Mouse (Mus musculus) CD4-positive, CD25-positive, alpha-beta regulatory T cell, adult 2 months (primary cell): ENCODE measurements around the gene Ap3m1.

Source experiments
- DNase-seq: peaks from one replicate; pipeline ENCODE4 v3.0.0-alpha.2; 2012; ENCODE audit warnings: low read depth, low spot score

The Ap3m1 gene

DNA sequence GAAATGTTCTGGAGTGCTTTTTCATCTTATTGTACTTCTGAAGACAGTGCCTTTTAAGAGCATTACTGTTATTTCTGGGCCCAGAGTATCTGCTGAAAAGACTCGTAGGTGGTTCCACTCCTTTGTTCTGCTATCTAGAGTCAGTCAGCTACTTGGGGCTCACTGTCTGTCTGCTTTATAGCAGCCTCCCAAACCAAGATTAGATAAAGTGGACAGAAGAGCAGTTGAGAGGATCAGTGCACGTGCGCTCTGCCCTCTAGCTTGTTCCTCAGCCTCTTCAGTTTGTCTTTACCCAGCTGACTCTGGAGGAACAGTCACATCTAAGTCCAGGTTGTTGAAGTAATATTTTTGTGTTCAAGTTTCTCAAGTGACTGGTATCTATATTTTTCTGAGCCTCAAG is 21.7 kb upstream of the Ap3m1 start:
- no peak for DNase-seq

DNA sequence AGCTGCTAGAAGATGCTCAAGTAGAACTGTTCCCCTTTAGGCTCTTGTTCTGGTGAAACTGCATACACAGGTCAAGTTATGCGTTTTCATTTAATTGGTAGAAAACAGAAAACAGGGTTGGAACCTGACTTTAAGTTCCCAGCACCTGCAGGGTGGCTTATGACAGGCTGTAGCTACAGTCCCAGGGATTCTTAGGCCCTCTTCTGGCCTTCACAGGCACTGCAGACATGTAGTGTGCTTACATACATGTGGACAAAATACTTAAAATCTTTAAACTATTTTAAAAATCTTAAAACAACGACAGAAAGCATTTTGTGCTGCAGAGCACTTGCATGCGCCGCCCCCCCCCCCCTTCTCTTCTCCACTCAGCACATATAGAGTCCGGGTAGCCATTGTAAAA is 17.3 kb upstream of the Ap3m1 start:
- DNase-seq, result peak; percentile 29

DNA sequence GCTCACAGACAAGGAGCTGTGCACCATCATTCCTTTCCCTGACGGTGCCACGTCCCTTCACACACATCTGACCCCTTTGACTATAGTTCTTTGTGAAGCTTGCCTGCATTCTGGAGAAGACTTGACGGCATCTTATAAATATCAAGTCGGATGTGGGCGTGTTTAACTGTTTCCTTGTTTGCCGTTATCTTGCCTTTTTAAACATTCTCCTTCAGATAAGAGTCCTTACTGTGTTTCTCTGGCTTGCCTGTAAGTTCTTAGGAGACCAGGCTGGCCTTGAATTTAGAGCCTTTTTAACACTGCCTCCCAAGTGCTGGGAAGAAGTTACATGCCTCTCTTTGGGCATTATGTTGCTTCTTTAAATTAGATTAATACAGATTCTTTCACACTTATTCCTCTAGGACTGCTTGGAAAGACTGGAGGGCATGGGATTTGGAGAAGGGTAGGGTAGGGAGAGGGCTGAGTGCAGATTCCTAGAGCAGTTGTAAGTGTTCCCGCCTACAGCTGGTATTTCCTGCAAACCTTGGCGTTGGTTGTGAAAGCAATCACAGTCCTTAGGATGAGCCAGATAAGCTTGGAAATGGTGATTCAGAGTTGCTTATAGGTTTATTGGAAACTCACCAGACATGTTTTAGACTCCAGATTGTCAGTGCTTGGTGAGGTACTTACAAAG is 13.3 kb upstream of the Ap3m1 start:
- no peak for DNase-seq

DNA sequence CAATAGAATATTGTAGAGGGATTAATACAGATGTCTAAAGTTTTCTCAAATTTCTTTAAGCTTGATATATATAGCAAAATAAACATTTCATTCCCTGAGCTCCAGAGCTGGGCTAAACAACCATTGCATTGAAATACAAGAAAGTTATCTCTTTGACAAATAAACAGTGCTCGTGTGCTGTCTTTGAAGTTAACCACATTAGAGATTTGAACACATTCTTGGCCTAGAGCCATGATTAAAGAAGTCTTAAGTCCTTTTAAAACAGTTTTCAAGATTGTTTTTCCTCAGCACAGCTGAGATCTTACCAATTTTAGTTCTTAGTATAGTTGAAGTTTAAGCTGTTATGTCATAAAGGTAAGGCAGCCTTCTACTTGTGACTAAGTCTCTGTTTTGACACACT is 12.0 kb upstream of the Ap3m1 start:
- DNase-seq, result peak; percentile 43

DNA sequence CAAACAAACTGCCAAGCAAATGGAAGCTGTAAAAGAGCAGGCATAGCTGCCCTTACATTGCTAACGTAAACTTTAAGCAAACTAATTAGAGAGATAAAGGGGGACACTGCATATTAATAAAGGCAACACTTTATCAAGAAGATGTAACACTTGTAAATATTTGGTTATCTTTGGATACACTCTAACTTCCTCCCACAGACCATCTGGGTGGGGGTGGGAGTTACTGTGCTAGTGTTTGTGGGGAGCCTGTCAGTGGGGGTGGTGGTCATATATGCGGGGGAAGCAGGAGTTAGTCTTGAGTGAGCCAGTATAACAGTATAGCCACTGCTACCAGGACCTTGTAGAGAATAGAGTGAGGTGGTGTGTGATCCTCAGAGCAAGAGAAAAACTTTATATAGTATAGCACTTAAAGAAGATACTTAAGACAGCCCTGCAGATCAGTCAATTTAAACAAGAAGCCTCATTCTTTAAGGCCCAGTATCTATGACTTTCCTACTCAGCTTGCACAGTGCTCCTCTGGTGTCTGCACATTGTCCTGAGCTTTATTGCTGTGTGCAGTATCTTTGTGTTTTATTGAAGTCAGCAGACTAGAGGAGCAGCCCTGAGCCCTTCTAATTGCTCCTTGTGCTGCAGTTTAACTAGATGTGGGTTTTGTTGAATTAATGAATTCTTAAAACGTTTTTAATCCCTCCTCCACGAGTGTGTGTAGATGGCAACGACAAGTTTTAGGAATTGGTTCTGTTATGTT is 10.6 kb upstream of the Ap3m1 start:
- no peak for DNase-seq

DNA sequence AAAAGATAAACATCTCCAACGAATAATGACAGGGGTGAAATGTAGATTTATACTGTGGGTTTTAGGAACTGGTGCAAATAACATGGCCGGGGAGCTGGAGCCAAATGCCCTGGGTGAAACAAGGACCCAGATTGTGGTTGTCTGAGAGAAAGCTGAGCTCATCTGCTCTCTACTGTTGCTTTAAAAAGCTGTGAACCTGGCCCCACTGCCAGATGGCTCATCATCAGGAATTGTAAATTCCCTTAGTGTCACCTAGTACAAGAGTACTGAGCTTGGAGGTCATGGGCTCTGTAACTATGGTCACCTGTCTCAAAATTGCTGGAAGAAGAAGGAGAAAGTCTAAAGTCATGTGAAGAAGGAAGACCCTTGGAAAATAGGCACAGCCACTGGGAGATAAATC is 6.7 kb upstream of the Ap3m1 start:
- DNase-seq, result no peak

DNA sequence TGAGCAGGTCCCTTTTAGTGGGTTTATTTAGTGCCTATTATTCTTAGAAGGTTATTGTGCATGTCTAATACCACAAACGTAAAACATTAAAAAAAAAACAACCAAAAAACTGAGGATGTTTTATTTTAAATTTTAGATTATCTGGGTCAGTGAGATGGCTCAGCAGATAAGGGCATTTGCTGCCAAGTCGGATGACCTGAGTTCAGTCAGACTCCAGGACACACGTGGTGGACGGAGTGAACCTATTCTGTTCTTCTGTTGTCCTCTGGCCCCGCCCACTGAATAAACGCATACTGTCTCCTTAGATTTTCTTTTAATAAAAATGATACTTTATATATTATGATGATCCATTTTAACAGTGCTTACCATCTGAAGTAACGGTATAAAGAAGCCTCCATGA is 1.3 kb upstream of the Ap3m1 start:
- DNase-seq, result no peak

DNA sequence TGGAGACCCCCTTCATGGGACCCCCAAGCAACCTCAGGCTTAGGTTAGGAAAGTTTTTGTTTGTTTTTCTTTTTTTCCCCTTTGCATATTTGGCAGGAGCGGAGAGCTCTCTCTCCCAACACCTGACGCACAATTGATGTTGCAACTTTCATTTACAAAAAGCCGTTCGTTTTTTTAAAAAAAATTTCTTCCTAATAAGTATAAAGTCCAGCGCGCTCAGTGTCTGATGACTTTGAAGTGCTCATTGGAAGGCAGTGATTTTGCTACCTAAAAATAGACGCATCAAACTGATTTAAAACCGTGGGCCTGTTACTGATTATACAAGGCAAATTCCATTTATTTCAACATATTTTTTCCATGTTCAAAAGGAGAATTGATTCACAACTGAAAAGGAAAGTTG is 843 bp upstream of the Ap3m1 start:
- no peak for DNase-seq

DNA sequence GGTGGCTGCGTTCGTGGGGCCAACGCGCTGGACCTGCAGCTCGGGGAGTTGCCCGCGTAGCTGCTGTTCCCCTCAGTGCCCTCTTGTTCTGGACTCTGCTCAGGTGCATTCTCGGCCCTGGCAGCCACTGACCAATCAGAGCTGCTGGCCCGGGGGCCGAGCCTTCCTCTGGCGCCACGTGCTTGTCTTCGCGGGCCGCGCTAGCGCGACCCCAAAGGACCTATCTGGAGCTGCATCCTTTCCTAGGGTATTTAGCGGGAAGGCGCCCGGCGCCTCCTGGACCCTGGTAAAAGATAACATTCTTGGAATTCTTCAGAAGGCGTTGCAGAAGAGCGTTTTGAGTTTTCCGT is 448 bp upstream of the Ap3m1 start:
- DNase-seq, result no peak

DNA sequence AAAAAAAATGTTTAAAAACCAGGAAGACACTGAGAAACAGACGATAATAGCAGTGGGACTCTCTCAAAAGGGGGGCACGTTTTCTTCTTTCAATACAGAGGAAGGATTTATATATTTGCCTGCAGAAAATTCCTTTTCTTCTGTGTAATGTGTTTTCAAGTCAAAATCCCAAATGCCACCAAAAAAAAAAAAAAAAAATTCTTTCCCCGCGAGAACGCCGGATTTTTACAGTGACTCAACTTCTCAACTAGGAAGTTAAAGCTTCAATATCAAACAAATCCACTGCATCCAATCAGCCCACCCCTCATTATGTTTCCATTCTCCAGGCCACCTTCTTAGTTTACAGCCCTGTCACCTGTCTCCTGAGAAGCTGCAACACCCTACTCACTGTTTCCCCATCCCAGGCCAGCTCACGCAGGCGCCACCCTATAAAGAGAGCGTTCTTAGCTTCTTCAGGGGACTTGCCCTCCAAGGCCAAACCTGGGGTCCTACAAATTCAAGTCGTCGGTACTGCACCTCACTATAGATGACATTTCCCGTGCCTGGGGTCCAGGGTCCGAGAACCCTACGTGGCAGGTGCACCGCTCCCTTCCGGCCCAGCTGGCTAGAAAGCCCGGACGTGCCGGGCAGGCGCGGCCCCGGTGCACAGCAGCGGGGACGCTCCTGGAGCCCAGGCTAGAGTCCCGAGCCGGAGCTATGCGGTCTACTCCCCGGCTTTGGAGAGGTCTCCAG is 762 bp downstream of the Ap3m1 start:
- DNase-seq, result no peak

DNA sequence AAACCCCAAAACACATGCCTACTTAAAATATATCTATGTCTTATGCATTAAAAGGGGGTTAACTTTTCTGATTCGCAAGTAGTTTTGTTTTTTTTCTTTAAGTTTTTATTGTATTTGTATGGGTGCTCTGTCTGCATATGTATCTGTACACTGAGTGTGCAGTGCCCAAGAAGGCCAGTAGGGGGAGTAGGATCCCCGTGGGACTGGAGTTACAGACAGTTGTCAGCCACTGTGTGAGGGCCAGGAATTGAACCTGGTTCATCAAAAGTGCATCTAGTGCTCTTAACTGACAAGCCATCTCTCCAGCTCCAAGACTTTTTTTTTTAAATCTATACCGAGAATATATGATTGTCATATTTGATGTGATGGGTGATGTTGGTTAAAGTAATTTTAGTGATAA is 1.6 kb downstream of the Ap3m1 start:
- DNase-seq, result peak; percentile 81

DNA sequence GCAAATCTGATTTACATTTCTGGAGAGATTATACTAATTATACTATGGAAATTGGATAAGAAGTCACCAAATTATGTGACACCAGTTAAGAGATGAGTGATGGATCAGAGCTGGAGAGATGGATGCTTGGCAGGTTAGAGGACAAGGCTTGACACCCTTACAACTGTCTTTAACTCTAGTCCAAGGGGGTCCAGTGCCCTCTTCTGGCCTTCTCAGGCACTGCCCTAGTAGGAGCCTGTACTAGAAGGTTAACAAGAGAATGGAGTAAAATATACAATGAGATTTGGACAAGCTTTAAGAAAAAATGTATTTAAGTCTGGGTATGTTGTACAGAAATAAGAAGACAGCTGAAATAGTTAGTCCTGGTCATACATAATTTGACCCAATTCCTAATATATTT is 3.4 kb downstream of the Ap3m1 start:
- DNase-seq, result peak; percentile 77

DNA sequence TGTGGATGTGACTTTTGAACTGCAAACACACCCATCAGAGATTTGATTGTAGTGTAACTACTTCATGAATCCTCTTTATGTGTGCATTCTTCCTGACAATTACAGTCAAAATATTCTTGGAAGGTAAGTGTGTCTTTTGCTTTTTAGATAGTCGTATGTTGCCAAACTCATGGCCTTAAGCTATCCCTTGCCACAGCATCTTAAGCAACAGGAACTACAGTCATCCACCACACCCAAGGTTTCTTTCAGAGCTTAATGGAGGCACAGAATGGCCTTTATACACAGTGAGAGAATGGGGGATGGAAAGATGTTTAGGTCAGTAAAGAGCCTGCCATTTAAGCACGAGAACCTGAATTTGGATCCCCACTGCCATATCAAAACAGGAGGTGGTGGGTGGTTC is 4.5 kb downstream of the Ap3m1 start:
- DNase-seq, result no peak

DNA sequence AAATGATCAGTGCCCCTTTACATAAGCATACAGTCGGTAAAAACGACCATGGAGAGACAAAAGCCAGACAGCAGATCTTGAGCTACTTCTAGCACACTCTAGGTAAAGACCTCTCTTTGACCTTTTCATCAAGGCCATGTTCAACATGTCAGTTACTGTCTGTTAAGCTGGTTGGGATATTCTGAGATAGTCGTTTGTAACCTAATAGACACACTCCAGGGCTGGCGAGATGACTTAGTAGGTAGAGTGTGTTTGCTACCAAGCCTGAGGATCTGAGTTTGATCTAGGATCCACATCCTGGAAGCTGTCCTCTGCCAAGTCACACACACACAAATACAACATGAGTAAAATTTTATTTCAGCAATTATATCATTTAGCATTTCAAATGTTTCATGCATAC is 12.7 kb downstream of the Ap3m1 start:
- no peak for DNase-seq

DNA sequence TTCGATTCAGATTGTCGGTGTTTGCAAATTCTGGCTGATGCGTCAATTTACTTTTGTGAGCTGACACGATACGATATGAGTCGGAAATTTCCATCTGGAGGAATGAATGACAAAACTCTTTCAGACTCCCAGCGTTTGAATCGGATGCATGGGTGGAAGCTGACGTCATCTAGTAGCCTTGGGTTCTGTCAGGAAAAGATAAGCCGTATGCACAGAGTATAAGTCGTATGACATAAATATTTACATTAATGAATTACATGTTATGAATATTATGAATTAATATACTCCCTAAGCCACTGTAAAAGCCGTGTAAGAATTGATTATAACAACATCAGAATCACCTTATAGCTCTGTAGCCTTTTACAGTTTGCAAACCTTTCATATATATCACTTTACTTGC is 13.2 kb downstream of the Ap3m1 start:
- DNase-seq, result no peak

DNA sequence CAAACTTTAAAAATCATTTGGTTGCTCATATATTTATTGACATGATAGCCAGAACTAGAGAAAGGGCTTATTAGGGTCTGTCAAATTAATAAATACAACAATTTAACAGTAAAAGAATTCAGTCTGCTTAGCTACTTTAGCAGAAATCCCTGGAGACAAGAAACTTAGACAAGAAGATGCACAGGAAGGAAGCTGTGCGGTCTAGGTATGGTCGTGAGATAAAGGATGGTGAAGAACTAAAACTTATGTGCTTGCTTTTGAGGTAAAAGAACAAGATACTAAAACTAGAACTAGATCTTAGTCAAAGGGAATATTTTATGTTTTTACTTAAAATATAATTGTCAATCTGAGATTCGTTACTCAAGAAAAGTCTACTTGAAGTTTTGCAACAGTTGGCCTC is 17.5 kb downstream of the Ap3m1 start:
- peak; percentile 34 for DNase-seq

DNA sequence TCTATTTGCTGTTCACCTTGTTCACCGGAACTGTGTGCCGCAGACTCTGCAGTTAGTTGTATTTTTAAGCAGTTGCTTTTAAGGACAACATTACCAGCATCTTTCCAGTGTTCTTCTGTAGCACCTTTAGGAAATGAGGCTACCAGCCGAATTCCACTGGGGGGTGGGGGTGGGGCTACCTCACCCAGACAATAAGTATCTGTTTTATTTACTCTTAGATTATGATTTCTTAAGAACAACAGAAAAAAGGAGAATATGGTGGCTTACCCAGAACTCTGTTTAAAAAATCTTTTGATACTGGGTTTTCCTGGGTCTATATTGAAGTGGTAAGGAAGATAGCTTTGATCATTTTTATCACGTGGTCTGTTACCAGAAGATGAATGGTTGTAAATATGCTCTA is 18.0 kb downstream of the Ap3m1 start:
- DNase-seq, result peak; percentile 50

DNA sequence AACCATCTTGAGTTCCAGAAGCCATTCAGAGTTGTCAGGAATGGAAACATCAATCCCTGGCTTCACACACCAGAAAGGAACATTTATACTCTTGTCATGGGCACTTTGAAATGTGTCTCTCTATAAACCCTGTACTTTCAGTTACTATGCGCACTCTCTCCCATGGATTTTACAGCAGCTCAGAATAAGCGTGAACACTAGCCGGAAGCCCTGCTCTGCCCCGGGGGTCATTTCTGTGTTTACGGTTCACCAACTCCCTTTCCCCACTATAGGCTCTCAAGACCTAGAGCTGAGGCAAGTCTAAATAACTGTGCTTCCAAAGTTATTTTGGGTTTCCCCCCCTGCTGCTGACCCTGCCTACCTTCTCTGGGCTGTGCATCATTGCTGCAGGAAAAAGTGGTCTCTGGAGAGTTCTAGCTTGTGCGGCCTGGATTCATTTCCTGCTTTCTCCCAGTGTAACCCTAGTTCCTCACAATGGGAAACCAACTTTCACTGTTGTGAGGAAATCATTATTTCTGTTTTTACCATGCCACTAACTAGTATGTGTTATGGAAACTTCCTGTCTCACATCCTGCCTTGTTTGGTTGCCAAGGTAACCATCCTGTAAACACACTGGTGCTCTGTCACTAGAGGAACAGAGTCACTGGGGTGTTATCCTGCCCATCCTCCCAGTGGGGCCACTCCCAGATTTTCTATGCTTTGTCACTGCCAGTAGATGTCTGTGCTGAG is 20.4 kb downstream of the Ap3m1 start:
- peak; percentile 92 for DNase-seq

DNA sequence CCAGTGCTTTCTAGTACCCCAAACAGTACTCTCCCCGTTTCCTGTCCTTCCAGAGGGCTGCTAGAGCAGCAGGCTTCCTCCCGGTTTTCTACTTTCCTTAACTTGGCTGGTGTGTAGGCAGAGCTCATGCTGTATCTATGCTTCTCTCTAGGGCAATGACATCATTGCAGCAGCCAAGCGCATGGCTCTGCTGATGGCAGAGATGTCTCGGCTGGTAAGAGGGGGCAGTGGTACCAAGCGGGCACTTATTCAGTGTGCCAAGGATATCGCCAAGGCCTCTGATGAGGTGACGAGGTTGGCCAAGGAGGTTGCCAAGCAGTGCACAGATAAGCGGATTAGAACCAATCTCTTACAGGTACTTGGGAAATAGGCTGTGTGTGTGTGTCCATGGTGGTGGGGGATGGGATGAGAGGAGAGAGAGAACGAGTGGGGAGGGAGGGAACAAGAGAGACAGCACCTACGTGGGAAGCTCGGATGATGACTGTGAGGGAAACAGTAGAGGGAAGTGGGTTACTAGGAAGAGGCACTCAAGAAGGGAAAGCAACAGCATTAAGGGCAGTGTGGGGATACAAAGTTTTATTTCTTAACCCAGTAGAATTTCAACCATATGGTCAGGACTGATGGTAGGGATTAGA is 23.2 kb downstream of the Ap3m1 start:
- no peak for DNase-seq

DNA sequence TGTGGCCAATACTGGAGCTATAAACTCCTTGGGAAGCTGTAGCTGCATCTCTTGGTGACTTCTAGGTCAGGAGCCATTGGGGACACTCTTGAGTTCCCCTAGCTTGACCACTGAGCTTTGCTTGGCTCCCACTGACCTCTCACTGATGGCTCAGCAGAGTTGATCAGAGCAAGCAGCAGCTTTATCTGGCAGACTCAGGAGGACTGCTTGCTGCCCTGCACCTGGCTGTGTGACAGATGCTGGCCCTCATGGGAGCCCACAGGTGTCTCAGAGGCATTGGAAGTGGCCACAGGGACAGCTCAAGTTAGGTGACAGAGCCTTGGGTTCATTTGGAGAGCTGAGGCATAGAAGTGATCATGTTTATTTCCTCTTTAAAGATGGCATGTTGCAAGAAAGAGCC is 24.8 kb downstream of the Ap3m1 start:
- no peak for DNase-seq

DNA sequence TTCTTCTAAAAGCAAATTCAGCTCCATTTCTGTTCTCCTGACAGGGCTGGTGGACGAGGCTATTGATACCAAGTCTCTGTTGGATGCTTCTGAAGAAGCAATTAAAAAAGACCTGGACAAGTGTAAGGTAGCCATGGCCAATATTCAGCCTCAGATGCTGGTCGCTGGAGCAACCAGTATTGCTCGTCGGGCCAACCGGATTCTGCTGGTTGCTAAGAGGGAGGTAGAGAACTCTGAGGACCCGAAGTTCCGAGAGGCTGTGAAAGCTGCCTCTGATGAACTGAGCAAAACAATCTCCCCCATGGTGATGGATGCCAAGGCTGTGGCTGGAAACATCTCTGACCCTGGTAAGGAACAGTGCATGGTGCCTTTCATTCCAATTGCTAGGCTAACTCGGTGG is 31.9 kb downstream of the Ap3m1 start:
- DNase-seq, result no peak

DNA sequence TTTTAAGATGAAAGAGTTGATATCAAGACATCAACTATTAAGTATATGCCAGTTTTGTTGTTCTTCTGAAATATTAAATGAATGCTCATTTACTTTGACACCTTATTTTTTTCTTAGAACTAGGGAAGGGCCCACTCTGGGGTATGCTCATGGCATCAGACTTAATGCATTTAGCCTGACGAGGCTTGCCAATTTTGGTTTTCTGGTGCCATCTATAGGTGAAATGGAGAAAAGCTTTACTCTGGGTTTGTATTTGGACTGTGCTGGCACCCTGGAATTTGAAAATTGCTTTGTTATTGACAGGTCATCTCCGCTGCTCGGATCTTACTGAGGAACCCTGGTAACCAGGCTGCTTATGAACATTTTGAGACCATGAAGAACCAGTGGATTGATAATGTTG is 33.3 kb downstream of the Ap3m1 start:
- DNase-seq, result peak; percentile 70
